Mouse (Mus musculus): ENCODE results near the gene Tln1.

DNA sequence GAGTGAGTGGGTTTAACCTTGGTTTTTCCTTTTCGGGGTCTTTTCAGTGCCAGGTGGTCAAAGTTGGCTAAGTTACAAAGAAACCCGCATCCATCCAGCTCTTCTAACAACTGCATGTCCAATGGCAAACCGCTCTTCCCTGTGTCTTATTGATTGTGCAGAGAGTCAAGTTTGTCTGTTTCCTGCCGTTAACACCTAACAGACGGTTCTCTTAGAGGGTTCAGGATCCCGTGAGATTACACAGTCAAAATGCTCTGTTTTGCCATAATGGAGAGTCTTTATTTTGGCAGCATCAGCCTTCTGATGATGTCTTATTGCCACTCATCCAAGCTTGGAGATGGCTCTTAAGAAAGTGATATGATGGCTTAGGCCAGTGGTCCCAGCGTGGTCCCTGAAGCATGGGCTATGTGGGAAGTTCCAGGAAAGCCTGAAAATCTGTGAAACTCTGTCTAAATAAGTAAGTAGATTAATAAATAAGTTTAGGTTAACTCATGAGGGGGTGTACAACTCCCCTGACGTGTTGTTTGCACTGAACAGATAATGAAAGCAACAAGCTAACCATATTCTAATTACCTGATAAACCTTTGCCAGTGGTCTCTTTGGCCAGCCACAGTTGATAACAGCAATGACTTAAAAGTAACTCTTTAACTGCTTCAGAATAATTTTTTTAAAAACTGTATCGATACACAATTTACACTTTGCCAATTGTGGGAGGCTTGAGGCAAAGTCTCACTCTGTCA, 37.9 kb upstream of the Tln1 start:
- TF ChIP-seq CTCF (IDR thresholded peaks at IDR 0.05; ENCODE audit: control insufficient read depth, insufficient read depth, insufficient replicate concordance, low read depth, low read length): no peak
- TF ChIP-seq POLR2A (IDR thresholded peaks at IDR 0.05; ENCODE audit: control insufficient read depth, low read depth, low read length): no peak
